8 mouse cellular contexts compared by ENCODE assay signal in the genomic region with DNA sequence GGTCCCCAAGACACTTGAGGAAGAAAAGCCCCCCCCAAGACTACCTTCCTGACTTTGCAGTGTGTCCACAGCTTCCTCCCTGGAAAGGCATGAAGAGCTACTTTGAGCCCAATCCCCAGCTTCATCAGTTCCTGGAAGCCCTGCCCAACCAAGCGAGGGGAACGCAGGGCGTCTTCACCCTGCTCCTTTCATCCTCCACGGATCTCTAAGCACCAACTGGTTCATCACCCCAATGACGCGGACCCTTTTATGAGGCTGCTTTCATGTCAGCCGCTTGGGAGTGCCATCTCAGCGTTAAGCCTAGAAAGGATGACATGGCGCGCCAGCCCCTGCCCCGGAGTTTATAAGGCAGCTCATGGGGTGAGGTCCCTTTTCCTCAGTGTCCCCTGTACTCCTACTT. TPM values are rescaled to one million over a fixed set of nuclear protein-coding genes. Genes with fewer than 3 reads are reported as not detected.
DNase-seq lines count a peak whose midpoint lies in the region; ATAC-seq and TF ChIP-seq lines count a peak whose summit lies in the region.

Gene Dnajc7 (minus strand): TSS at position 187 of the 400 bp plus-strand sequence.

- H3K4me1 ChIP-seq in kidney, embryonic 16.5 days (ENCODE audit: insufficient read depth, low read length), result peaks cover 29% of the 10 kb centered on the region
- peaks cover 30% of the 10 kb centered on the region for H3K4me1 ChIP-seq in forebrain, embryonic 16.5 days (replicated peaks; ENCODE audit: control insufficient read depth, insufficient read depth, low read length)
- H3K4me1 ChIP-seq in hindbrain, embryonic 14.5 days (replicated peaks; ENCODE audit: control insufficient read depth, insufficient read depth, low read length), result peaks cover 35% of the 10 kb centered on the region
- peaks cover 15 to 32% of the 10 kb centered on the region in 2 experiments for H3K4me1 ChIP-seq in liver, embryonic 14.5 days (replicated peaks; ENCODE audit: control insufficient read depth in 2 of 2, insufficient read depth in 2 of 2, low read length in 1 of 2)
- H3K4me1 ChIP-seq in stomach, embryonic 16.5 days (ENCODE audit: control insufficient read depth, insufficient read depth, low read length), result peaks cover 24% of the 10 kb centered on the region

- H3K9ac ChIP-seq in kidney, embryonic 16.5 days (replicated peaks; ENCODE audit: low read length), result peak within 1 kb of the TSS; percentile 88
- peak within 1 kb of the TSS; percentile 89 for H3K9ac ChIP-seq in forebrain, embryonic 16.5 days (replicated peaks; ENCODE audit: low read depth, low read length)
- peak within 1 kb of the TSS; percentile 86 for H3K9ac ChIP-seq in hindbrain, embryonic 14.5 days
- peak within 1 kb of the TSS; percentile 81 for H3K9ac ChIP-seq in liver, embryonic 14.5 days (replicated peaks)
- peak within 1 kb of the TSS; percentile 92 for H3K9ac ChIP-seq in stomach, embryonic 16.5 days (ENCODE audit: low read length)

- WGBS in kidney, embryonic 16.5 days, result under 1% methylated on average over 11 of the region's 11 CpGs
- 3% methylated on average over 11 of the region's 11 CpGs for WGBS in forebrain, embryonic 16.5 days
- WGBS in hindbrain, embryonic 14.5 days, result 4% methylated on average over 11 of the region's 11 CpGs
- 6% methylated on average over 11 of the region's 11 CpGs for WGBS in liver, embryonic 14.5 days (ENCODE audit: insufficient replicate concordance)
- WGBS in stomach, embryonic 16.5 days, result 3% methylated on average over 11 of the region's 11 CpGs

- H3K27ac ChIP-seq in kidney, embryonic 16.5 days (ENCODE audit: low read length), result peak within 1 kb of the TSS; percentile 93
- H3K27ac ChIP-seq in forebrain, embryonic 16.5 days (ENCODE audit: low read length), result peak within 1 kb of the TSS; percentile 84
- H3K27ac ChIP-seq in hindbrain, embryonic 14.5 days, result peak within 1 kb of the TSS; percentile 96
- H3K27ac ChIP-seq in liver, embryonic 14.5 days, result peak within 1 kb of the TSS; percentile 34
- H3K27ac ChIP-seq in stomach, embryonic 16.5 days (ENCODE audit: low read length), result peak within 1 kb of the TSS; percentile 94

- ATAC-seq in kidney, embryonic 16.5 days (ENCODE audit: low FRiP score, low TSS enrichment), result 0 out of 2 replicates have a peak, but pooled peaks have one; percentile 0
- ATAC-seq in forebrain, embryonic 16.5 days, result no peak
- no peak for ATAC-seq in hindbrain, embryonic 14.5 days (ENCODE audit: low FRiP score)
- peak; percentile 5; the same call in 1 of the 2 replicates for ATAC-seq in liver, embryonic 14.5 days (ENCODE audit: insufficient read depth)
- no peak for ATAC-seq in stomach, embryonic 16.5 days (ENCODE audit: insufficient read depth, low FRiP score)

- H3K4me3 ChIP-seq in kidney, embryonic 16.5 days (ENCODE audit: low read length), result peak within 1 kb of the TSS; percentile 72
- peak within 1 kb of the TSS; percentile 62 for H3K4me3 ChIP-seq in forebrain, embryonic 16.5 days (replicated peaks; ENCODE audit: low read length)
- peak within 1 kb of the TSS; percentile 85 for H3K4me3 ChIP-seq in hindbrain, embryonic 14.5 days (replicated peaks; ENCODE audit: low read length)
- H3K4me3 ChIP-seq in liver, embryonic 14.5 days (ENCODE audit: insufficient read depth in 1 of 2, low read depth in 2 of 2, low read length in 2 of 2), result peak within 1 kb of the TSS; percentile 75 to 79
- H3K4me3 ChIP-seq in stomach, embryonic 16.5 days (replicated peaks; ENCODE audit: low read length), result peak within 1 kb of the TSS; percentile 82

- H3K27me3 ChIP-seq in kidney, embryonic 16.5 days (ENCODE audit: insufficient read depth, low read length), result no peaks in the 10 kb centered on the region
- no peaks in the 10 kb centered on the region for H3K27me3 ChIP-seq in forebrain, embryonic 16.5 days (replicated peaks; ENCODE audit: control insufficient read depth, insufficient read depth, low read length)
- no peaks in the 10 kb centered on the region for H3K27me3 ChIP-seq in hindbrain, embryonic 14.5 days (ENCODE audit: control insufficient read depth, insufficient read depth, low read length)
- no peaks in the 10 kb centered on the region for H3K27me3 ChIP-seq in liver, embryonic 14.5 days (ENCODE audit: control insufficient read depth, insufficient read depth, low read length)
- no peaks in the 10 kb centered on the region for H3K27me3 ChIP-seq in stomach, embryonic 16.5 days (ENCODE audit: control insufficient read depth, insufficient read depth, low read length)

- DNase-seq in kidney, adult 18-20 months, result no peak
- peak; percentile 81 for DNase-seq in ZHBTc4 (ENCODE audit: low read depth, low spot score)
- DNase-seq in hindbrain, embryonic 14.5 days (ENCODE audit: low spot score), result no peak
- DNase-seq in liver, embryonic 14.5 days (ENCODE audit: low read depth in 3 of 3, low spot score in 3 of 3), result peak in 2 of 3 experiments; percentile 17 to 20
- DNase-seq in ovary, postnatal 10 days (ENCODE audit: low spot score), result no peak

- H3K9me3 ChIP-seq in kidney, embryonic 16.5 days (ENCODE audit: low read length), result no peaks in the 10 kb centered on the region
- H3K9me3 ChIP-seq in forebrain, embryonic 16.5 days (ENCODE audit: control insufficient read depth, low read length), result no peaks in the 10 kb centered on the region
- H3K9me3 ChIP-seq in hindbrain, embryonic 14.5 days (ENCODE audit: control insufficient read depth, low read length), result no peaks in the 10 kb centered on the region
- no peaks in the 10 kb centered on the region for H3K9me3 ChIP-seq in liver, embryonic 14.5 days (ENCODE audit: control insufficient read depth, low read length)
- no peaks in the 10 kb centered on the region for H3K9me3 ChIP-seq in stomach, embryonic 16.5 days (replicated peaks; ENCODE audit: control insufficient read depth, low read length)

- H3K4me2 ChIP-seq in kidney, embryonic 16.5 days (replicated peaks; ENCODE audit: low read depth, low read length), result peak within 1 kb of the TSS; percentile 72
- H3K4me2 ChIP-seq in forebrain, embryonic 16.5 days (ENCODE audit: low read length), result peak within 1 kb of the TSS; percentile 88
- peak within 1 kb of the TSS; percentile 71 for H3K4me2 ChIP-seq in hindbrain, embryonic 14.5 days (replicated peaks)
- H3K4me2 ChIP-seq in liver, embryonic 14.5 days (ENCODE audit: low read depth), result peak within 1 kb of the TSS; percentile 72
- H3K4me2 ChIP-seq in stomach, embryonic 16.5 days (ENCODE audit: low read depth, low read length), result peak within 1 kb of the TSS; percentile 72

- TF ChIP-seq CTCF in liver, embryonic 14.5 days (IDR thresholded peaks at IDR 0.05; ENCODE audit: low read depth), result no peak

- TF ChIP-seq EP300 in liver, embryonic 14.5 days (IDR thresholded peaks at IDR 0.05; ENCODE audit: low read depth), result no peak

- H3K36me3 ChIP-seq in kidney, embryonic 16.5 days (ENCODE audit: insufficient read depth, low read length), result peaks cover 3% of the 10 kb centered on the region; the same call in 1 of the 2 replicates
- H3K36me3 ChIP-seq in forebrain, embryonic 16.5 days (ENCODE audit: control insufficient read depth, insufficient read depth), result 0 out of 2 replicates have a peak, but pooled peaks cover 3% of the 10 kb centered on the region
- H3K36me3 ChIP-seq in hindbrain, embryonic 14.5 days (replicated peaks; ENCODE audit: control insufficient read depth, insufficient read depth), result peaks cover 10% of the 10 kb centered on the region
- no peaks in the 10 kb centered on the region for H3K36me3 ChIP-seq in liver, embryonic 14.5 days (replicated peaks; ENCODE audit: control insufficient read depth, insufficient read depth, low read depth)
- H3K36me3 ChIP-seq in stomach, embryonic 16.5 days (ENCODE audit: control insufficient read depth, insufficient read depth, low read length), result no peaks in the 10 kb centered on the region

RNA-seq across cellular contexts. Expression of gene Dnajc7, which starts in this region (rescaled TPM):
- 235 and 267 TPM in 2 replicates for polyA plus RNA-seq in kidney, embryonic 16.5 days (2015; fragmentation: Nextera tagmentation; extraction: Ambion mirVana)
- 296 and 326 TPM in 2 replicates for polyA plus RNA-seq in forebrain, embryonic 16.5 days (2015; fragmentation: Nextera tagmentation; extraction: Ambion mirVana)
- 91.0 and 91.6 TPM in 2 replicates for polyA plus RNA-seq in hindbrain, embryonic 14.5 days (2014; fragmentation: Nextera tagmentation; extraction: Ambion mirVana)
- 40.6 and 61.7 TPM in 2 replicates for polyA plus RNA-seq in liver, embryonic 14.5 days (2012; rRNA removed)
- 13.4 and 15.1 TPM in 2 replicates for polyA plus RNA-seq in liver, embryonic 14.5 days (2014; fragmentation: Nextera tagmentation; extraction: Ambion mirVana)
- 209 and 214 TPM in 2 replicates for polyA plus RNA-seq in stomach, embryonic 16.5 days (2015; fragmentation: Nextera tagmentation; extraction: Ambion mirVana)

Comparison
In these comparisons a context has a peak if more than half of its experiments do, and no peak if none do; other contexts are left out.
1. ATAC-seq: peak in kidney, embryonic 16.5 days (single experiment) and liver, embryonic 14.5 days (single experiment); none in forebrain, embryonic 16.5 days (single experiment), hindbrain, embryonic 14.5 days (single experiment) and stomach, embryonic 16.5 days (single experiment).
2. H3K27ac ChIP-seq: peak in every context shown above with its lines; median percentile 96 in hindbrain, embryonic 14.5 days; 94 in stomach, embryonic 16.5 days; 93 in kidney, embryonic 16.5 days; 84 in forebrain, embryonic 16.5 days; 34 in liver, embryonic 14.5 days.
3. DNase-seq: peak in ZHBTc4 (single experiment) and liver, embryonic 14.5 days (2 of 3); none in kidney, adult 18-20 months (single experiment), hindbrain, embryonic 14.5 days (single experiment) and ovary, postnatal 10 days (single experiment).
4. Peak in every context shown above with its lines, with median percentiles within 50 percentile points of each other: H3K4me2 ChIP-seq, H3K4me3 ChIP-seq and H3K9ac ChIP-seq.